Mouse (Mus musculus): ENCODE measurements around the gene Ralgps2. TPM values are rescaled to one million over a fixed set of nuclear protein-coding genes. Genes with fewer than 3 reads are reported as not detected.

Gene Ralgps2
- polyA plus RNA-seq, 1 experiment, result 123 TPM

- Histone ChIP-seq H3K27me3 (ENCODE audit: control insufficient read depth, insufficient read depth, low read length) (no peaks in the 10 kb centered on the region), H3K27ac (ENCODE audit: control insufficient read depth, insufficient read depth, low read depth, low read length) (no peak overlapping the region), H3K4me3 (ENCODE audit: control insufficient read depth, low read depth, low read length) (no peak overlapping the region), H3K36me3 (ENCODE audit: control insufficient read depth, insufficient read depth, low read length) (peaks cover 1% of the 10 kb centered on the region), H3K4me1 (ENCODE audit: control insufficient read depth, insufficient read depth, low read length) (no peaks in the 10 kb centered on the region)
- no peak for TF ChIP-seq POLR2A (IDR thresholded peaks at IDR 0.05; ENCODE audit: control insufficient read depth, low read depth, low read length)
- TF ChIP-seq CTCF (IDR thresholded peaks at IDR 0.05; ENCODE audit: control insufficient read depth, insufficient read depth, insufficient replicate concordance, low read depth, low read length), result no peak
Measured at GRCm38 (mm10) chr1:156812716-156813115, 126.7 kb downstream of the Ralgps2 start.

GRCm38 (mm10) chr1:156811928-156812327 is 127.5 kb downstream of the Ralgps2 start:
- no peak overlapping the region for H3K4me3 ChIP-seq (ENCODE audit: control insufficient read depth, low read depth, low read length)
- no peaks in the 10 kb centered on the region for H3K27me3 ChIP-seq (ENCODE audit: control insufficient read depth, insufficient read depth, low read length)
- H3K27ac ChIP-seq (ENCODE audit: control insufficient read depth, insufficient read depth, low read depth, low read length), result no peak overlapping the region
- H3K36me3 ChIP-seq (ENCODE audit: control insufficient read depth, insufficient read depth, low read length), result peaks cover 1% of the 10 kb centered on the region
- H3K4me1 ChIP-seq (ENCODE audit: control insufficient read depth, insufficient read depth, low read length), result no peaks in the 10 kb centered on the region
- TF ChIP-seq POLR2A (IDR thresholded peaks at IDR 0.05; ENCODE audit: control insufficient read depth, low read depth, low read length) (no peak), CTCF (IDR thresholded peaks at IDR 0.05; ENCODE audit: control insufficient read depth, insufficient read depth, insufficient replicate concordance, low read depth, low read length) (no peak)

- no peak for TF ChIP-seq POLR2A (IDR thresholded peaks at IDR 0.05; ENCODE audit: control insufficient read depth, low read depth, low read length)
- no peak for TF ChIP-seq CTCF (IDR thresholded peaks at IDR 0.05; ENCODE audit: control insufficient read depth, insufficient read depth, insufficient replicate concordance, low read depth, low read length)
- H3K4me3 ChIP-seq (ENCODE audit: control insufficient read depth, low read depth, low read length), result no peak overlapping the region
- no peaks in the 10 kb centered on the region; the same call in none of the 2 replicates for H3K36me3 ChIP-seq (ENCODE audit: control insufficient read depth, insufficient read depth, low read length)
- no peaks in the 10 kb centered on the region for H3K4me1 ChIP-seq (ENCODE audit: control insufficient read depth, insufficient read depth, low read length)
- H3K27me3 ChIP-seq (ENCODE audit: control insufficient read depth, insufficient read depth, low read length), result no peaks in the 10 kb centered on the region
- H3K27ac ChIP-seq (ENCODE audit: control insufficient read depth, insufficient read depth, low read depth, low read length), result no peak overlapping the region; the same call in 1 of the 2 replicates
Measured at GRCm38 (mm10) chr1:156808332-156808731, 131.1 kb downstream of the Ralgps2 start.

- Histone ChIP-seq H3K27ac (ENCODE audit: control insufficient read depth, insufficient read depth, low read depth, low read length) (no peak overlapping the region), H3K4me3 (ENCODE audit: control insufficient read depth, low read depth, low read length) (no peak overlapping the region), H3K36me3 (ENCODE audit: control insufficient read depth, insufficient read depth, low read length) (no peaks in the 10 kb centered on the region; the same call in 1 of the 2 replicates), H3K4me1 (ENCODE audit: control insufficient read depth, insufficient read depth, low read length) (no peaks in the 10 kb centered on the region), H3K27me3 (ENCODE audit: control insufficient read depth, insufficient read depth, low read length) (no peaks in the 10 kb centered on the region)
- no peak for TF ChIP-seq POLR2A (IDR thresholded peaks at IDR 0.05; ENCODE audit: control insufficient read depth, low read depth, low read length)
- no peak for TF ChIP-seq CTCF (IDR thresholded peaks at IDR 0.05; ENCODE audit: control insufficient read depth, insufficient read depth, insufficient replicate concordance, low read depth, low read length)
Measured at GRCm38 (mm10) chr1:156801276-156801675, 138.2 kb downstream of the Ralgps2 start.

GRCm38 (mm10) chr1:156796251-156796650 is 143.2 kb downstream of the Ralgps2 start:
- Histone ChIP-seq H3K4me3 (ENCODE audit: control insufficient read depth, low read depth, low read length) (no peak overlapping the region), H3K27me3 (ENCODE audit: control insufficient read depth, insufficient read depth, low read length) (no peaks in the 10 kb centered on the region), H3K27ac (ENCODE audit: control insufficient read depth, insufficient read depth, low read depth, low read length) (no peak overlapping the region), H3K4me1 (ENCODE audit: control insufficient read depth, insufficient read depth, low read length) (no peaks in the 10 kb centered on the region), H3K36me3 (ENCODE audit: control insufficient read depth, insufficient read depth, low read length) (no peaks in the 10 kb centered on the region)
- TF ChIP-seq POLR2A (IDR thresholded peaks at IDR 0.05; ENCODE audit: control insufficient read depth, low read depth, low read length) (no peak), CTCF (IDR thresholded peaks at IDR 0.05; ENCODE audit: control insufficient read depth, insufficient read depth, insufficient replicate concordance, low read depth, low read length) (no peak)

- Histone ChIP-seq H3K27me3 (ENCODE audit: control insufficient read depth, insufficient read depth, low read length) (no peaks in the 10 kb centered on the region), H3K27ac (ENCODE audit: control insufficient read depth, insufficient read depth, low read depth, low read length) (no peak overlapping the region), H3K36me3 (ENCODE audit: control insufficient read depth, insufficient read depth, low read length) (no peaks in the 10 kb centered on the region), H3K4me1 (ENCODE audit: control insufficient read depth, insufficient read depth, low read length) (peaks cover 5% of the 10 kb centered on the region), H3K4me3 (ENCODE audit: control insufficient read depth, low read depth, low read length) (no peak overlapping the region)
- TF ChIP-seq POLR2A (IDR thresholded peaks at IDR 0.05; ENCODE audit: control insufficient read depth, low read depth, low read length) (no peak), CTCF (IDR thresholded peaks at IDR 0.05; ENCODE audit: control insufficient read depth, insufficient read depth, insufficient replicate concordance, low read depth, low read length) (no peak)
Measured at GRCm38 (mm10) chr1:156789844-156790490, 149.5 kb downstream of the Ralgps2 start.

- H3K27ac ChIP-seq (ENCODE audit: control insufficient read depth, insufficient read depth, low read depth, low read length), result no peak overlapping the region
- H3K27me3 ChIP-seq (ENCODE audit: control insufficient read depth, insufficient read depth, low read length), result no peaks in the 10 kb centered on the region
- H3K4me3 ChIP-seq (ENCODE audit: control insufficient read depth, low read depth, low read length), result peak overlapping the region; percentile 77
- peaks cover 5% of the 10 kb centered on the region for H3K4me1 ChIP-seq (ENCODE audit: control insufficient read depth, insufficient read depth, low read length)
- TF ChIP-seq CTCF (IDR thresholded peaks at IDR 0.05; ENCODE audit: control insufficient read depth, insufficient read depth, insufficient replicate concordance, low read depth, low read length), result no peak
- TF ChIP-seq POLR2A (IDR thresholded peaks at IDR 0.05; ENCODE audit: control insufficient read depth, low read depth, low read length), result peak; percentile 53; the same call in 1 of the 2 replicates
- H3K36me3 ChIP-seq (ENCODE audit: control insufficient read depth, insufficient read depth, low read length), result no peaks in the 10 kb centered on the region
Measured at GRCm38 (mm10) chr1:156787164-156787863, 152.1 kb downstream of the Ralgps2 start.
